Mouse (Mus musculus) cerebellum, adult 11 months (tissue): Measurements from ENCODE around the gene Fxr1.
"Not testable (repeated sequence)": the region's sequence is repeated elsewhere in the genome, so short reads cannot be mapped to it uniquely, and the experiment has no call there.

Experiments
- DNase-seq: peaks from one replicate; pipeline ENCODE4 v3.0.0; 2022

Fxr1 gene

DNA sequence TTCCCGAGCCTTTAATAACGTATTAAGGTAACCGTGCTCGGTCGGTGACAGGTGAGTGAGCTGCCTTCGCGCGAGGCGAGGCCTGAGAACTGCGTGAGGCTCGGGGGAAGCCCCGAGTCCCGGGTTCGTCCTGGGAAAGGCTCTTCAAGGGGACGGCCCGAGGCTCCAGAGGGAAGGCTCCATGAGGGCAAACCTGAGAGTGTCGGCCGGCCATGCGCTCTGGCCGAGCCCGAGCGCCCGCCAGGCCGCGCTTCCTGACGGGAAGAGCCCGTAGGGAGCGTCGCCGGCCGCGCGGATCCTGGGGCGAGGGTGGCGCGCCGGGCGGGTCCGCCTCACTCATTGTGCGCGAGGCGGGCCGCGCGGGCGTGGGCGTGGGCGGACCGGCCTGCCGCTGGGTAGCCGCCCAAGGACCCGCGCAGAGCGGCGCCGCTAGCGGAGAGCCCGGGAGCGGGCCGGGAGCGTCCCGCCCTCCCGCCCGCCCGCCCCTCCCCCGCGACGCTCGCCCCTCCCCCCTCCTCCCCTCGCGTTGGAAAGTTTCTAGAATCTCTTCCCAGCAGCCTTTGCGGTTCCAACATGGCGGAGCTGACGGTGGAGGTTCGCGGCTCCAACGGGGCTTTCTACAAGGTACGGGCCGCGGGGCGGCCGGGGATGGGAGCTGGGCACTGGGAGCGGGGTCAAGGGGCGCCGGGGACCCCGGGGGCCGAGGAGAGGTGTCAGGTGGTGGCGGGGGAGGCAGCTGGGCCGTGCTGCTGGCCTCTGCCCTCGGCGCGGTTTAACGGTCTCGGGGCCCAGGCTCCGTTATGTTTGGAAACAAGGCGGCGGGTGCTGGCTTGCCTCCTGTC is at the start of gene Fxr1:
Gene Fxr1, plus strand, starts transcription at position 404 of the 842 bp plus-strand sequence.
- peak; percentile 79 for DNase-seq

DNA sequence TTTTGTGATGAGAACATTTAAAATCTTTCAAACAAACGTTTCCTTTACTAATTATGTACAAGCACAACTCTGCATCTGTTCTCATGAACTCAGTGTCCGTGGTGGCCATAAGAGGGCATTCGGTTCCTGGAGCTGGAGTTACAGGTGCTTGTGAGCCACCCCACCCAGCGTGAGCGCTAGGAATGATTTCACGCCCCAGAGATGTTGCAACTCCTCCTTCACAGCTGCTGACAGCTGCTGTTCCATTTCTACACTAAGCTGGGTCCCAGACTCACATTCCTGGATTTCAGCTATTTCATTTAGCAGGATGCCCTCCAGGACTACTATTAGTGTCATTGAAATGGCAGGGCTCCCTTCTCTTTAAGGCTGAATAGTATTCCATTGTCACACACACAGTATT is 40.3 kb upstream of the Fxr1 start:
- DNase-seq, result no peak

DNA sequence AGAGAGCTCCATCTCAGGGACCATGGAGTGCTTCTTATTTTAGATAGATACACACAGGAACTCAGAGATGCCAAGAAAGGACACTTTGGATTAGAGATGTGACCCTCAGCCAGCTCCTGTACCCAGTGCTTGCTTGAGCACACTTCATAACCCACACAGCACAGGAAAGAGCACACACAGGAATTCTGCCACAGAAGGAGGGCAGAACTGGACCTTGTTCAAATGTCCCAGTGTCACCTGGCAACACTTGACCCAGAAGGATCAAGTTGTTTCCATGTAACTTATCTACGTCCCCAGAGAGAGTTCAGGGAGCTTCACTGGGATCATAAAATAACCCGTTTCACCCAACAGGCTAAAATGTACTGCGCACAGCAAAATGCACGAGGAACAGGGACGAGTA is 37.0 kb upstream of the Fxr1 start:
- no peak for DNase-seq

DNA sequence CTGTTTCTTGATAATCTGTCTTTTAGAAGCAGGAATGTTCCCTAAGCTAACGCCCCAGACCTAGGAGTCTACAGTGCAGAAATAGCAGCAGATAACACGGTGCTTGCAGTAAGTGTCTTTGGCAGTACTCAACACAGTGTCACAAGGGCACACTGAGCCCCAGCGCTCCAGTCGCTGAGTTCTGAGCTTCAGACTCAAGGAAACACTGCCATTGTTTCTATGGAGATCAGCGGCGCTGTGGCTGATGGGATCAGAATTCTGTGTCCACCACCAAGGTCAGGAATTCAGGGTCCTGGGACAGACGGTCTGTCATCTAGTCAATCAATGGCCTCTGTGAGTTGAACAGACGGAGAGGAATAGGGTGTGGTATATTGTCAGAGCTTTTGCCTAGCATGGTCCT is 30.4 kb upstream of the Fxr1 start:
- no peak for DNase-seq

DNA sequence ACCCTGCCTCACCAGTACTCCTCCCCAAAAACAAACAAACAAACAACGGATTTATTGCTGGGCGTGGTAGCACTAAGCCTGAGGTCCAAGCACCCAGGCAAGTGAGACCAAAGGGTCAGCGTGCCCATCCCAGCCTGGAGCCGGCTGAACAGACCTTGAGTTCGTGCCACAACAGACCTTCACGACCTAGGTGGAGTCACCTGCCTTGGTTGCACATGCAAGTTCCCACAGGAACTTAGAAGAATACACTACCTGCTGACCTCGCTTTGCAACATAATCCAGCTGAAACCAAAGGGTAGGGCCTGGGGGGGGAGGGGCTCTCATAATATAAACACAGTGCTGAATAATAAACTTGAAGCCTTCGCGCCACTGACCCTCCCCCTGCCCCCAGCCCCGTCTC is 29.3 kb upstream of the Fxr1 start:
- DNase-seq, result no peak

DNA sequence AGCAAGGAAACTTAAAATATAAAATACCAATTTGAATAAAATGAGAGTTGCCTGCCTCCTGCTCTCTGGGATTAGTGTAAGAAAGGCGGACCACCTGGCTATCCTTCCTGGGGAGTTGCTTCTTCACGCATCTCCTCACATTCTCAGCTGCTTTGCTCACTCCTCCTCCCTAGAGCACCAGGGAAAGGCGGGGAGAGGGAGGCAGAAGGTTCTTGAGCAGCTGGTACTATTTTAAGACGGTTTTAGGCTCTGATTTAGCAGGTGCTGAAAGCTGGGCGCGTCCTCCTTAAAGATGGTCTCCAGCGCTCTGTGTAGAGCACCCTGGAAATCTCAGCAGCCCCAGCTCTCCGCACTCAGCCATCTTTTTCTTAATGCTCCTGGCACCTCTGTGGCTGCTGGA is 28.8 kb upstream of the Fxr1 start:
- DNase-seq, result no peak

DNA sequence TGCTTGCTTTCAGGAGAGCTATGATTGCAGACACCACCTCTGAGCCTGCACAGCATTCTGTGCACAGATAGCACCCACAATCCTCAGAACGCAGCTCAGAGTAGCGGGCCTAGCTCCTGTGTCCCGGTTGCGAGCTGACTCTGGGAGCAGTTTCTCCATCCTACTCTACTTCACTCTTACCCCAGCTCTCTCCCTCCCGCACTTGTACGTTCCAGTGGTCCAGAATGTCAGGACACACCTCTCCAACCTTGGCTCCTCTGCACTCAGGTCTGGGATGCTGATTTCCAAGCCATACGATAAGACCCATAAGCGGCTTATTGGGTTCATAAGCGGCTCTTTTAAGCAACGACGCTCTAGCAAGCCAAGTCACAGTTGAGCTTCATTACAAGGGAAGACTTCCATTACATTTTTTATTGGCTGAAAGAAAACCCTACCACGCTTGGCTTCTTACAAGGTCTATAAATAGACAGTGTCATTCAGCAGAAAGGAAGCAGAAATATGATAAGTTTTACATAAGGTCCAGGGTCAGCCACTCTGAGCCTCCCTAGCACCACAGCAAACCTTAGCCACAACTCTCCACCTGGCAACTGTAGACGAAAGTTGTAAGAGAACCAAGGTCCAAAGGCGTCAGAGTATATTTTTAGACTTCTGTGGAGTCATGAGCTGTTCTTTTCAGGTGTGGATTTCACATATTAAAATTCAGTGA is 26.2 kb upstream of the Fxr1 start:
- no peak for DNase-seq

DNA sequence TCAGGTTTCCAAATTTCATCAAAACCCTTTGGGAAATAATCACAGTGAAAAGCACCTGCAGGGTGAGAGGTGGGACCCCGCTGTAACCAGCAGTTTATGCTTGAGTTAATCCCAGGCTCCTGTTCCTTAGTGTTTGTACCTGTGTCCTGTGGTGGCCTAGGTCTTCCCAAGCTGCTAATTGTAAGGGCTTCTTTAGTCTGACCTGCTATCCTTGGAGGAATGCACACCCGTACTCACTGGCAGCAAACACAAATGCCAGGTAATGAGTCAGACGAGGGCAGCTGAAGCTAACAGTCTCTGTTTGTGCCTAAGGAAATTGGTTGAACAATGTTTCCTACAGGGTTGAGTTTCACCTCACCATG is 25.6 kb upstream of the Fxr1 start:
- DNase-seq, result no peak

DNA sequence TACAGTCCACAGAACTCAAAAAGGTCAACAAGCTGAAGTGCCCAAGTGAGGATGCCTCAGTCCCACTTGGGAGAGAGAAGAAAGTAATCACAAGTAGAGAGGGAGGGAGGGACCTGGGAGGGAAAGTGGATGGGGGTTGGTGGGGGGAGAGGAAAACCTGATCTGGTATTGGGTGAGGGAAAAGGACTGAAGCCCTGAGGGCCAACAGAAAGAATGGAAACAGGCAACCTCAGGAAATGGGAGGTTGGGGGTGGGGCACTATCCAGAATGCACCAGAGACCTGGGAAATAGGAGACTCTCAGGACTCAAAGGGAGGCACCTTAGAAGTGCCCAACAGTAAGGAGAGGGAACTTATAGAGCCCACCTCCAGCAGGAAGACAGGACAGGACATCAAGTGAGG is 18.1 kb upstream of the Fxr1 start:
- DNase-seq, result not testable (repeated sequence)

DNA sequence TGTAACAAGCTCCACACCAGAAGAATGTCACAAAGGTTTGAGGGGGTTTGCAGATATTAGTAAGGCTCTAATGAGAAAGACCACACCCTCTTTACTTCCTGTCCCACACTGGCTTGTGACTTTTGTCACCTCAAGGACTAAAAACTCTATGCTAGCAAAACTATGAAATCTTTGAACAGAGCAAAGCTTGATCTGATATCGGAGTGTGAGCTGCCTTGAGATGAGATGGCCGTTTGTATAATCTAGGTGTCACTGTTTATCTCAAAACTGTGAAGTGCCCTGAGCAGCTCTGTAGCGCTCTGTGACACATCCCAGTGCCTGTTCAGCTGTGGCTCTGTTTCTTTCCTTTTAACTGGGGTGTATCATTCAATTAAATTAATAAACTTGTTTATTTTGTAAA is 15.9 kb upstream of the Fxr1 start:
- no peak for DNase-seq

DNA sequence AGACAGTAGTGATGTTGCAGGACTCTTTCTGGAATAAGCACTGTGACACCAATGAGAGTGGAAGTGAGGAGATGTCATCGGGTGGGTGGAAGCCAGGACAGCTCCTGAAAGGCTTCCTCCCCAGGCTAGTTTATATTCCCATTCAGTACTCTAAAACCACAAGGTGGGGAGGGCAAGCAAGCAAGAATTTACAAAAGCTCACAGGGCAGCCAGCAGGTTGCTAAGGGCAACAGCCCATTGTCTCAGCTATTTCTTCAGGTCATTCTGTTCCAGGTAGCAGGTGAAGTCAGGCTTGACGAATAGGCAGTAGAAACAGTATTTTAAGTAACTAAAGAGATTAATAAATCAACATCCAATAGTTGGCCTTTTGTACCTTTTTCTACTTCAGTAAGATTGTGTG is 13.4 kb upstream of the Fxr1 start:
- no peak for DNase-seq

DNA sequence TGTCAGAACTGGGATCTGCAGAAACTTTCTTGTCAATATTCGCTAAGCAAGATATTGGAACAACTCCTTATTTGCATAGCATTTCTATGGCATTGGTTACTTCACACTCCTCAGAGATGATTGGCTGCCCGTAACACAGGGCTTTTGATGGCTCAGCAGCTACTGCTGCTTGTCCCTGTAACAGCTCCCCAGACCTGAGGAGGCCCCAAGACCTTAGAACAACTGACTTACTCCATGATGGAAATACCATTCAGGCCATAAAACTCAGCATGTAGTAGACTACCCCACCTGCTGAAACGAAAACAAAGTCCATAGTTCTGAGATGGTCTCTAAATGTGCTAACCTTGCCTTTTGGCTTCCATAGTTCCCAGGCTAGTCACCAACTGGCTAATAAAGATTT is 12.9 kb upstream of the Fxr1 start:
- no peak for DNase-seq

DNA sequence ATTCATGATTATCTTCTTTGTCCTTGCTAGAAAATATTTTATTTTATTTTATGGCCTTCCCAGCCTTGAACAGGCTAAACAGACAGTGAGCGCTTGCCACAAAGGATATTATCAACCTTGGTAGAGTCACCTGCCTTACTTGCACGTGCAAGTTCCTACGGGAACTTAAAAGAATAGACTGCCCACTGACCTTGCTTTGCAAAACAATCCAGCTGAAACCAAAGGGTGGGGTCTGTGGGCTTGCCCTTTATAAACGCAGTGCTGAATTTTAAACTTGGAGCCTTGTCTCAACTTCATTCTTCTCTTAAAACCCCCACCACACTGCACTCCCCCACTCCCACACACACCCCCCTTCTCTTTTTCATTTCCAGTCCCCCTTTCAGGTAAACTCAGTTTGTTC is 12.1 kb upstream of the Fxr1 start:
- DNase-seq, result no peak

DNA sequence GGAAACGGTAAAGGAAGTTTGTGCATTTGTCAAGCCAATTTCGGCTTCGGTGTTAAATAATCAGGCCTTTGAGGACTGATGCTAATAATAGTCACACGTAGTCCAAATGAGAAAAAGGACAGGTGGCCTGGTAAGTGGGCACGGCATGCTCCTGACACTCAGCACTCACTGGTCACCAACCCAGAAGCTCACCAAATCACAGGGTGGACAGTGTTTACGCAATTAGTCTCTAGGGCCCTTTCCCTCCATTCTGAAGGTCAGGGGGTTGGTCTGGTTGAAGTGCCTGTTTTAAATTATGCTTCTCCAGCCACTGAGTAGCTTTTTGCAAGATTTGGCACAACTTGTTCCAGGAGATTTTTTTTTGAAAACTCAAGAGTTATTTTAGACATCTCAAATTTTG is 11.6 kb upstream of the Fxr1 start:
- no peak for DNase-seq

DNA sequence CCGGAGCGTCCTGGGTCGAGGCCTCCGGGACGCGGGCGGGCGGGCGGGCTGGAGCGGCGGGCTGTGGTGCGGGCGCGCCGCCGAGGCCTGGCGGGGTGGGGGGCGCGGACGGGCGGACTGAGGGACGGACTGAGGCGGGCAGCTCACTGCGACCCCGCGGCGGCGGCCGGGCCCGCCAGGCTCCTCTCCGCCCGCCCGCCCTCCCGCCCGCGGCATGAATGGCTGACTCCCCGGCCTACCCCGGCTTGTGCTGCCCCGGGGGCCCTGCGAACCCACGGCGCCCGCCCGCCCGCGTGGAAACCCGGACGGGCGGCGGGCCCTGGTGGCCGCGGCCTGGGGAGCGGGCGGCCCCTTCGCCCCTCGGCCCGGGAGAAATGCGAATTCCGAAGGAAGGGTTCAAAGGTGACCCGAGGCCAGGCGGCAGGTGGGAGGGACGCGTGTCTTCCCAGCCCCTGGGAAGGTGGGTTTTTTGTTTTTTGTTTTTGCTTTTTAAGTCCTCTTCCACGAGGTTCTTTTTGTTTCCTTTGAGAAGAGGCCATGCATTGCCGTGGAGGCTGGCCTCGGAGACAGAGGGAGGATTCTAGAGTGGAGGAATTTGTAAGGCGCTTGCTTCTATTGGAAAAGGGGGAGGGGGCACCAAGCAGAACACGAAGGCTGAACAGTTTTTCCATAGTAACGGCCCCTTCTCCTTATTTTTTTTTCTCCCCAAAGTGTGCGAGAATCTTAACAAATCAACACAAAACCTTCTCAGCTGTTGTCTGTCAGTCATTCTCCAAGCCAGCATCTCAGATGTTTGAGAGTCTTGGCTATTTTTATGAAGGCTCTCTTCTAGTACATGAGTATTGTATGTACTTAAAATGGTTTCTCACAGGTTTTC is 877 bp downstream of the Fxr1 start:
- peak; percentile 18 for DNase-seq

DNA sequence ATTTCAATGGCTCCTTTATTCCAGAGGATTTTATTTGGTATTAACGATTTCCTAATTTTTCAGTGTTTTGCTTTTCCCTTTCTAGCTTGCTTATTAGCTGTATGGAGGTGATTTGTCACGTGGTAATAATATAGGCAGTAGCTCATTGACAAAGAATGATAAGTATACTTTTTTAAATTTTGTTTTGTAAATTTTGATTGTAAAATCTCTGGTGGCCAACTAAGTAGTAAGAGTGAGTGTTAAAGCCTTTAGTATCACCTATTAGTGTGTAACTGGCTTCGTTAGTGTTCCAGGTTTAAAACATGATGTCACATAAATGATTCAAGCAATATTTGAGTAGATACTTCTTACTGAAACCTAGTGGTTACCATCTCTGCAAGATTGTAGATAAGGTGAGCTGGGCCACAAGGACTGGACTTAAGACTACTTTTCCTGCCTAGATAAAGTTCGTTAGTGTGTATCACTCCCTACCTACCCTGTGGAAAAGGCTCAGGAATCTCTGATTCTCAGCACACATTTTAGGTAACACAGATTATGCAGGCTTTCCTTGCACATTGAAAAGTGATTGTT is 1.6 kb downstream of the Fxr1 start:
- no peak for DNase-seq

DNA sequence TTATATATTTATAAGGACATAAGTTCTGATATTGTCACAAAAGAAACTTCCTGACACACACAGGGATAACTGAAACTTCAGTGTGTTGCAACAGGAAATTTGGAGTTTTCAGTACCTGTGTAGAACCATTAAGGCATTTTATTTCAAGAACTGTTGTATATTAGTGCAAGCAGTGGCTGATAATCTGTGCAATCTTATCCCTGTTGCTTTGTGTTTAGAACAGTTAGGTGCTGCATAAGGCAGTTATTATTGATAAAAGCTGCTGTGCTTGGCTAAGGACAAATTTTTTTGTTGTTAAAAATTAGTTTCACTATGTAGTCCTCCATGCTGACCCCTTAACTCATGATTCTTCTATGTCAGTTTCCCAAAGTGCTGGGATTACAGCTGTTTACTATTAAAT is 9.2 kb downstream of the Fxr1 start:
- DNase-seq, result no peak

DNA sequence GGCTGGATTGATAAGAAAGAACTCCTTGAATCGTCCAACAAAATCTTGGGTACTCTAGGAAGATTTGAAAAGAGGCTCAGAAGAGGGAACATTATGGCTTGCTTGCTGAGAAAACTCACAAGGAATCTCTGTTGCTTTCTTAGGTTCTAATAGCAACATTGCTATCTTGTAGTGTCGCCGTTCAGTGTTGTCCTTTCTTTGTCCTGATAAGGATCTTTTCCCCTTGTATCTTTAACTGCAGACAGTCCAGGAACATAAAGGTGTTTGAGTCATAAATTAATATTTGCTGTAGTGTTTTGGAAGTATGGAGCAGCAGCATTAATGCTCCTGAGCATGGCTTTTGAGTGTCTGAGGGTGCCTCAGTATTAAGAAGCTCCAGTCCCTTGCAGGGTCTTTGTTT is 10.9 kb downstream of the Fxr1 start:
- DNase-seq, result no peak

DNA sequence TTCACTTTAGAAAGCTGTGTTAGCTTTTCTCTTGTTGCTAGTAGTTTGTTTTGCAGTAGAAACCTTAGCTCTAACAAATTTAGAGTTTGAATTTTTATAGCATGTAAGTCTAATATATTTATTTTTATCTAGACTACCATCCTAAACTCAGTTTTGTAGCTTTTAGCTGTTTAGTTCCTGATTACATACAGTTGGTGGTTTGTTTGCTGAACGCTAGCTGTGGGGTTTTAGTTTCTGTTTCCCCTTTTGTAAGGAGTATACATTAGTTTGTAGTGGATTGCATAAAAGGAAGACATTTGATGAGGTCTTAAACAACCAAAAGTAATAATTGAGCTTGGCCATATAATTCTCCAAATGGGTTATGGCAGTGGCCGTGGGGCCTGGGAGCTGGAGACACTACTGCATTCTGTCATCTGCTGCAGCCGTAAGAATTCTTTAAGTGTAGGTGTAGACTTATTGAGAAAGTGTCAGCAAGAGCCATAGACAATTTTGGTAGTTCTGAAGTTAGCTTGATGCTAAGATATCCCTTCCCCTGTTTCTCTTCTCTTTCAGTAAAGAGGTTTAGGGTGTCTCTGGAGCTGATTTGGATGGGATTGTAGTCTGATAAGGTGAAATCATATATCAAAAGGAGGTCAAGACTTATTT is 14.1 kb downstream of the Fxr1 start:
- no peak for DNase-seq

DNA sequence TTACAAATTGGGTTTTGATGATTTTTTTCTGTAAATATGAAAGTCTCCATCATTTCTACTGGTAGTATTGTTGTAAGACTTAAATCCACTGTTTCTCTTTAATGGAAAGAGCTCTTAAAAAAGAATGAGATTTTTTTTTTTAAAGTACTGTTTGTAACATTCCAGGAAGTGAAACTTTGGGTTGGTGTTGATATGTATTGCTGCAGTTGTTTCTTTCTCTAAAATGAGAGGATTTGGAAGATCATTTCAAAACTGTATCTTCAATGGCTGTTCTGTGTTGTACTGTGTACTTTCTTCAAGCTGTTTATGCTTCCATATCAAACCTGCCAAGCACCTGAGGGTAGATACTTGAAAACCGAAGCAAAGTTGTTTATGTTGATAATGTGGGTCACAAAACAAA is 15.1 kb downstream of the Fxr1 start:
- DNase-seq, result no peak

DNA sequence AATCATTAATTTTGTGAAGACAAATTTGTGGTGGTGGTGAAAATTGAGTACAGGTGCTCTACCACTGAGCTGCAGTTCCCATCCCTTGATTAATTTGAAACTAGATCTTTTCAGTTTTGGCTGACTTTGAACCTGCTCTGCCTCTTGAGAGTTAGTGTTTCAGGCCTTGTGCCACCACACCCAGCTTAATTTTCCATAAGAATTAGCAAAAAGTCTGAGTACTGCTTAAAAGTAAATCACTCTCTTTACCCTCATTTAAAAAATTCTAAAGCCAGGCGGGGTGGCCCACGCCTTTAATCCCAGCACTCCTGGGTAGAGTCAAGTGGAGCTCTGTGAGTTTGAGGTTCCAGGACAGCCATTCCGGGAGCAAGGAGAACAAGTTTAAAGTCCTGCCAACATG is 16.0 kb downstream of the Fxr1 start:
- no peak for DNase-seq

DNA sequence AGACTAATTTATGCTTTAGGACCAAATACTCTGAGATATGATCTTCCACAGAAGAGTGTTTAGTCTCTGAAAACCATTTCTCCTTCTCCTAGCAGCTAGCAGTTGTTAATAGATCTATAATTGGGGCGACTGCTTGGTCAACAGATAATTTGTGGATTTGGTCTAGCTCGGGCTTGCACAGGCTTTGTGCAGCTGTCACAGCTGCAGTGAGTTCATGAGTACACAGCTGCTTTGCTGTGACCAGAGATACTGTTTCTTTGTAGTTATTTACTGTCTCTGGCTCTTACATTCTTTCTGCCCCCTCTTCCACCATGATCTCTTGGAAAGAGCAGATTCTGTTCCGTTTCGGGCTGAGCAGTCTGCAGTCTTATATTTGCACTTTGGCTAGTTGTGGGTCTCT is 22.2 kb downstream of the Fxr1 start:
- no peak for DNase-seq

DNA sequence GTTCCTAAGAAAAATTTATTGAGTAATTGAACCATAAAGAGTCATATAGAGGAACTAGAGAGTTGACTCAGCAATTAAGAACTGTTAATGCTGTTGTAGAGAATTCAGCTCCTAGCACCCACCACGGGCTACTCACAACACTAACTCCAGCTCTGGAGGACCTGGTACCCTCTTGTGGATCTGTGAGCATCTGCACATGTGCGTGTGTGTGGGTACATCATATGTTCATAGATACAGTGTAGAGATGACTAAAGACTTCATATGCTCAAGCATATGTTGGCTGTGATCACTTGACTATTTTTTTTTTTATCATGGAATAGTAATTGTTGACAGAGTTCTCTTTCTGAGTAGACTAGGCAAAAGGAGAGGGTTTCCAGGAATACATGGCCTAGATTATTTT is 42.6 kb downstream of the Fxr1 start:
- DNase-seq, result no peak
